Mouse (Mus musculus) retina, postnatal 7 days (tissue): ENCODE results near the gene Fance.
"Not testable (repeated sequence)": the region's sequence is repeated elsewhere in the genome, so short reads cannot be mapped to it uniquely, and the experiment has no call there.

Experiments
- DNase-seq: peaks from one replicate; pipeline ENCODE4 v3.0.0-alpha.2; 2012; ENCODE audit warnings: low read depth, low spot score

Gene Fance

GRCm38 (mm10) chr17:28291346-28291745, 22.0 kb upstream of the Fance start:
- DNase-seq, result no peak

GRCm38 (mm10) chr17:28293716-28294115, 19.6 kb upstream of the Fance start:
- no peak for DNase-seq

- DNase-seq, result no peak
Measured at GRCm38 (mm10) chr17:28294449-28295333, 18.6 kb upstream of the Fance start.

GRCm38 (mm10) chr17:28298888-28299287, 14.4 kb upstream of the Fance start:
- no peak for DNase-seq

- no peak for DNase-seq
Measured at GRCm38 (mm10) chr17:28299669-28300320, 13.5 kb upstream of the Fance start.

GRCm38 (mm10) chr17:28300323-28300722, 13.0 kb upstream of the Fance start:
- DNase-seq, result no peak

GRCm38 (mm10) chr17:28300850-28301249, 12.5 kb upstream of the Fance start:
- no peak for DNase-seq

- DNase-seq, result no peak
Measured at GRCm38 (mm10) chr17:28305172-28305571, 8.1 kb upstream of the Fance start.

- peak; percentile 83 for DNase-seq
Measured at GRCm38 (mm10) chr17:28308297-28309195, 4.8 kb upstream of the Fance start.

- DNase-seq, result no peak
Measured at GRCm38 (mm10) chr17:28310831-28311230, 2.5 kb upstream of the Fance start.

- DNase-seq, result no peak
Measured at GRCm38 (mm10) chr17:28311366-28312132, 1.8 kb upstream of the Fance start.

- no peak for DNase-seq
Measured at GRCm38 (mm10) chr17:28312232-28313211, 797 bp upstream of the Fance start.

- DNase-seq, result no peak
Measured at GRCm38 (mm10) chr17:28313880-28314225, 534 bp downstream of the Fance start.

GRCm38 (mm10) chr17:28315611-28316160, 2.4 kb downstream of the Fance start:
- no peak for DNase-seq

- DNase-seq, result no peak
Measured at GRCm38 (mm10) chr17:28316476-28316875, 3.2 kb downstream of the Fance start.

- no peak for DNase-seq
Measured at GRCm38 (mm10) chr17:28317091-28317490, 3.8 kb downstream of the Fance start.

GRCm38 (mm10) chr17:28317725-28318124, 4.4 kb downstream of the Fance start:
- no peak for DNase-seq

GRCm38 (mm10) chr17:28321700-28322099, 8.4 kb downstream of the Fance start:
- DNase-seq, result no peak

GRCm38 (mm10) chr17:28323786-28324185, 10.5 kb downstream of the Fance start:
- DNase-seq, result no peak

GRCm38 (mm10) chr17:28324416-28324815, 11.1 kb downstream of the Fance start:
- DNase-seq, result not testable (repeated sequence)
